Mouse (Mus musculus): Measurements from ENCODE around the gene Cd151.

Cd151 gene

DNA sequence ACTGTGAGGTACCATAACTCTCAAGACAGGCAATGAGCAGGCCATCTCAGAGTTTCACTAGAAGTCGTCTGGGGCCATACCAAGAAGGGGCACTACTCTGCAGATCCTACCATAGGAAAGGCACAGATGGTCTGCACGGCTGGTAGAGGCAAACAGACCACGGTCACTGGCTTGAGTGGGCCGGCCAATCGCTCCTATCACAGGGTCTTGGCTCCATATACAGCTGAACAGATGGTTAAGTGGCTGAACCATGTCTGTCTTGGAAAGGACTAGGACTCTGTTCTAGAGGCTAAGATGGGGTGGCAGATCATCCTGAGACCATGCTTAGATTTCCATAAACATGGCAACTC, 35.3 kb downstream of the Cd151 start:
- DNase-seq, result no peak

DNA sequence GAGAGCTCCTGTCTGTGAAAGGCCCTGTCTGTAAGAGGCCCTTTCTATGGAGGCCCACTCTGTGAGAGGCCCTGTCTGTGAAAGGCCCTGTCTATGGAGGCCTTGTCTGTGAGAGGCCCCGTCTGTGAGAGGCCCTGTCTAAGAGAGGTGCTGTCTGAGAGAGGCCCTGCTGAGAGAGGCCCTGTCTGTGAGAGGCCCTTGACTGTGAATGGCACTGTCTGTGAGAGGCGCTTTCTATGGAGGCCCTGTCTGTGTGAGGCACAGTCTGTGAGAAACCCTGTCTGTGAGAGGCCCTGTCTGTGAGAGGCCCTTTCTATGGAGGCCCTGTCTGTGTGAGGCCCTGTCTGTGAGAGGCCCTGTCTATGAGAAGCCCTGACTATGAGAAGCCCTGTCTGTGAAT, 39.1 kb downstream of the Cd151 start:
- no peak for DNase-seq

DNA sequence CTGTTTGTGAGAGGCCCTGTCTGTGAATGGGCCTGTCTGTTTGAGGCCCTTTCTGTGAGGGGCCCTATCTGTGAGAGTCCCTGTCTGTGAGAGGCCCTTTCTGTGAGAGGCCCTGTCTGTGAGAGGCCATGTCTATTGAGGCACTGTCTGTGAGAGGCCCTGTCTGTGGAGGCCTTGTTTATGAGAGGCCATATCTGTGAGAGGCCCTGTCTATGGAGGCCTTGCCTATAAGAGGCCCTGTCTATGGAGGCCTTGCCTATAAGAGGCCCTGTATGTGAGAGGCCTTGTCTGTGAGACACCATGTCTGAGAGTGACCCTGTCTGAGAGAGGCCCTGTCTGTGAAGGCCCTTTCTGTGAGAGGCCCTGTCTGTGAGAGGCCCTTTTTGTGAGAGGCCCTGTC, 41.0 kb downstream of the Cd151 start:
- DNase-seq, result no peak

DNA sequence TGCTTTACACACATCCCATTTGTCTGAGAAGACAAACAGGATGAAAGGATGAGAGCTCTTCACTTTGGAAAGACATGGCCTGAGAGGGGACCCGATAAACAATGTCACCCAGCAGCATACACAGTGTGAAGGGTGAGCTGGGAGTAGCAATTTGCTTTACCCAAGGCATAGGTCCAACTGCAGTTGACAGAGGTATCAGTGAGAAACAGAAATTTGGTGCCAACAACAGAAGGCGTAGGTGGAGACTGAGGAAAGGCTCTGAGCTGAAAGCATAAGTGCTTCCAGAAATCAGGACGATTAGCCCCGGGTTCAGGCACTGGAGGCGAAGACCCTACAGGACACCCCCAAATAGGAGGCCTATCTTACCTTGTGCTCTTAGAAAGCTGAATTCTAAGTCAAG, 43.0 kb downstream of the Cd151 start:
- no peak for DNase-seq

DNA sequence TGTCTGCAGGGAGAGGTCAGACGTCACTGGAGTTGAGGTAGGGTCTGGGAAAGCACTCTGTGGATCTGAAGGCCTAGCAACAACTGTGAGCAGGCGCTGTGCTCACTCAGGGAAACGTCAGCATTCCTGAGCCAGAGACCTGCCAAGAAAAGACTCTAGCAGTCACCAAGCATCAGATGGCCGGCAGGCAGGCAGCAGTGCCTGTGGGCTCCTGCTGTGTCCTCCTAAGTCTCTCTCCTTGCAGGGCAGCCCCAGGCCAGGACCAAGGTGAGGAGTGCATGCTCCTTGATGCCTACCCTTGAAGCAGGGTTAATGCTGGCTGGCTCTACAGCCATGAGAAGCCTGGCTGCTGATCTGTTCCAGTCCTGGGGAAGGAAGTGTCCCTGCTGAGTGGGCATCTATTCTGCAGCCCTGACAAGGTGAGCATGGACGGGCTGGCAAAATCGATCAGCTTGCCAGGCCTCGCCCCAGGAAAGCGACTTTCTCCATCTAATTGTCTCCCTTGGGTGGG, 43.5 kb downstream of the Cd151 start:
- peak; percentile 25 for DNase-seq

DNA sequence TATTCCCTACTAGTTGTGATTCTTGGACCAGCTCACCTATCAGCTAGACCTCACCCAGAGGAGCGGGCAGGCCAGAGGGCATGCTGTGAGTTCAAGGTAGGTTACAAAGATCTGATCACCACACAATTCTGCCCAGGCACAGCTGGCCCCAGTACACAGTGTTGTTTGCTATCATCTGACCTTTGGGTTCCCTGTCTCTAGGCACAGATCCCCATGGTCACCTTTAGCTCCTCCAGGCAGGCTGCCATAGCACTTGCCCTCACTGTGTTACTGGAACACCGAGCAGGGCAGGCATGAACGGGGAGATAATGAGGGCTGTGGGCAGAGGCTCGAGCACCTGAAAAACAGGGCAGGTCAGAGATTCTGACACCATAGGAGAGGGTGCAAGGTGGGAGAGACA, 50.4 kb downstream of the Cd151 start:
- no peak for DNase-seq

DNA sequence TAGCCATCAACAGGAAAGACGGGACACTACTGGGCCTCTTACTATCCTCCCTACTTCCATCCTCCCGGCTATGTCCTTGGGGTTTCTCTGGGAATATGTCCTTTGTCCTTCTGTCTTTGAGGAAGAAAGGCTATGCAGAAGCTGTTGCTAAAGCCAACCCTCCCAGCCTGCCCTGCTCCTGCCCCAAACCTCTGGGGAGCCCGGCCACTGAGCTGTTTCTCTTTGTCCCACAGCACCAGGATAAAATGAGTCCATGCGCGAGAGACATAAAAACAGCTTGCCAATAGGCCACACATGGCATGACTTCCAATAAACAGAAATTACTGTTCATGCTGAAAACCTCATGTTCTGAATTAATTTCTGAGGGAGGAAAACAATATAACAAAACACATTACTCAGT, 51.1 kb downstream of the Cd151 start:
- no peak for DNase-seq

DNA sequence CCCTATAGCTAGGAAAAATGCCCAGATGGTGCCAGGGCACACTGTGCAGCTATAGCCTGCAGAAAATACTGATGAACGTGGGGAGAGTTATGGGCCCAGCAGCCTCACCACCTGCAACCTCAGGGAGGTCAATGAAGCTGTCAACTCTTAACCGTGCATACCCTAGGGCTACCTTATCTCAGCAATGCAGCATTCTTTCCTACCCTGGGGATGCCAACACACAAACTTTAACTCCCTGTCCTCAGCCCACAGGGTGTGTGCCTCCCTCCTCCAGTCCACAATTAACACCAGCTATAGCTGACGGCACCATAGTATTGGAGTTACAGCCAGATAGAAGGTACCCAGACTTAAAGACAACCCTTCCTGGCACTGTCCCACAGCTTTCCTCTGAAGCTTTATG, 51.7 kb downstream of the Cd151 start:
- no peak for DNase-seq

DNA sequence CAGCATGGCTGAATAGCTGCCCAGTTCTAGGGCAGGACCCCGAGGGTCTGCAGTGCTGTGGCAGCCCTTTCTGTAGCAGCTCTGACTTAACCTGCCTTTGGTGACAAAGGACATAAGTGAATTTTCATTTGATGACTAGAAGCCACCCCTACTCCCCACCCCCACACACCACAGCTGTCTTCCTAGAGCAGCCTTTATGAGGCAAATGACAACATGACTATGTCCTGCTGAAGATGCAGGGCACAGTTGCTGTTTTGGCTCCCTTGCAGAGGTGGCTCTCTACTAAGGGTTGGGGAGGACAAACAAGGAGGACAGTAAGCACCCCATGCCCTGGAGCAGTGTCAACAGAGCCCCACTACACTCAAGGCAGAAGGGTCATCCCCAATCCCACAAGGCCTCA, 52.6 kb downstream of the Cd151 start:
- DNase-seq, result no peak

All from lung, postnatal 10 days (tissue).